Mouse (Mus musculus) splenic B cell, adult 2 months (primary cell): ENCODE results near the gene Hmbs.
A peak's percentile ranks its signal among the peaks of the same experiment; 100 is the strongest.
"Not testable (repeated sequence)": the region's sequence is repeated elsewhere in the genome, so short reads cannot be mapped to it uniquely, and the experiment has no call there.

Source experiments
- DNase-seq: peaks from one replicate; pipeline ENCODE4 v3.0.0-alpha.2; 2011; ENCODE audit warnings: low read depth, low spot score
- H3K27me3 ChIP-seq: 2 replicates; pipeline ENCODE4 v1.6.1; 2012; ENCODE audit warnings: mild to moderate bottlenecking, low read length, moderate library complexity, mixed read lengths; ENCODE audit not compliant: control insufficient read depth, poor library complexity, insufficient read depth, severe bottlenecking
- H3K36me3 ChIP-seq: 2 replicates; pipeline ENCODE4 v1.6.1; 2012; ENCODE audit warnings: mild to moderate bottlenecking, low read length, moderate library complexity, mixed read lengths; ENCODE audit not compliant: control insufficient read depth, poor library complexity, insufficient read depth, severe bottlenecking

The Hmbs gene

GRCm38 (mm10) chr9:44336513-44336912 is 7.5 kb downstream of the Hmbs start:
- DNase-seq, H3K36me3 ChIP-seq, H3K27me3 ChIP-seq: not testable (repeated sequence)

- no peaks in the 10 kb centered on the region for H3K27me3 ChIP-seq
- no peak for DNase-seq
Observed at GRCm38 (mm10) chr9:44336093-44336406, 8.0 kb downstream of the Hmbs start.

GRCm38 (mm10) chr9:44335331-44336092 is 8.5 kb downstream of the Hmbs start:
- H3K36me3 ChIP-seq: no peaks in the 10 kb centered on the region
- no peaks in the 10 kb centered on the region for H3K27me3 ChIP-seq
- no peak for DNase-seq

More at GRCm38 (mm10) chr9:44336093-44336406, 8.0 kb downstream of the Hmbs start:
- no peaks in the 10 kb centered on the region for H3K36me3 ChIP-seq

- Histone ChIP-seq H3K36me3 (no peaks in the 10 kb centered on the region), H3K27me3 (no peaks in the 10 kb centered on the region)
- peak; percentile 99 for DNase-seq
Observed at GRCm38 (mm10) chr9:44334396-44335330, 9.4 kb downstream of the Hmbs start, which contains the start of gene H2afx. Gene H2afx, plus strand, starts transcription at chr9:44334694.

- H3K36me3 ChIP-seq: no peaks in the 10 kb centered on the region
- H3K27me3 ChIP-seq: no peaks in the 10 kb centered on the region
- no peak for DNase-seq
Observed at GRCm38 (mm10) chr9:44332918-44333638, 10.9 kb downstream of the Hmbs start.

- no peaks in the 10 kb centered on the region for H3K36me3 ChIP-seq
- DNase-seq: peak; percentile 16
- no peaks in the 10 kb centered on the region for H3K27me3 ChIP-seq
Observed at GRCm38 (mm10) chr9:44330736-44331135, 13.3 kb downstream of the Hmbs start.

- Histone ChIP-seq H3K27me3 (no peaks in the 10 kb centered on the region), H3K36me3 (no peaks in the 10 kb centered on the region)
- DNase-seq: no peak
Observed at GRCm38 (mm10) chr9:44327926-44328325, 16.1 kb downstream of the Hmbs start.

GRCm38 (mm10) chr9:44327064-44327711 is 16.8 kb downstream of the Hmbs start:
- no peaks in the 10 kb centered on the region for H3K36me3 ChIP-seq
- no peak for DNase-seq

GRCm38 (mm10) chr9:44326371-44327063 is 17.5 kb downstream of the Hmbs start:
- peak; percentile 86 for DNase-seq
- Histone ChIP-seq H3K27me3 (no peaks in the 10 kb centered on the region), H3K36me3 (no peaks in the 10 kb centered on the region)

More at GRCm38 (mm10) chr9:44327064-44327711, 16.8 kb downstream of the Hmbs start:
- H3K27me3 ChIP-seq: no peaks in the 10 kb centered on the region

- DNase-seq: no peak
- no peaks in the 10 kb centered on the region for H3K27me3 ChIP-seq
Observed at GRCm38 (mm10) chr9:44325768-44326370, 18.2 kb downstream of the Hmbs start, which contains the start of gene Dpagt1. Gene Dpagt1, plus strand, starts transcription at chr9:44326019.

GRCm38 (mm10) chr9:44325032-44325767 is 18.8 kb downstream of the Hmbs start:
- not testable (repeated sequence) for H3K36me3 ChIP-seq, DNase-seq, H3K27me3 ChIP-seq

More at GRCm38 (mm10) chr9:44325768-44326370, 18.2 kb downstream of the Hmbs start, which contains the start of gene Dpagt1:
- no peaks in the 10 kb centered on the region for H3K36me3 ChIP-seq

- no peaks in the 10 kb centered on the region for H3K27me3 ChIP-seq
- DNase-seq: peak; percentile 14
- H3K36me3 ChIP-seq: no peaks in the 10 kb centered on the region
Observed at GRCm38 (mm10) chr9:44324147-44324546, 19.9 kb downstream of the Hmbs start.

- H3K36me3 ChIP-seq, DNase-seq, H3K27me3 ChIP-seq: not testable (repeated sequence)
Observed at GRCm38 (mm10) chr9:44323656-44324055, 20.4 kb downstream of the Hmbs start.
